Mouse (Mus musculus) G1E (cell line): ENCODE data around the gene Cpeb4. TPM values are rescaled to one million over a fixed set of nuclear protein-coding genes. Genes with fewer than 3 reads are reported as not detected.

Experiments
- ATAC-seq: 2 replicates; pipeline ENCODE4 v1.8.0; 2016; ENCODE audit warnings: mild to moderate bottlenecking; ENCODE audit not compliant: insufficient number of reproducible peaks, poor library complexity, low FRiP score, severe bottlenecking; ENCODE audit errors: extremely low read depth
- DNase-seq: peaks from one replicate; pipeline ENCODE4 v3.0.0; 2012; ENCODE audit warnings: low spot score
- H3K27me3 ChIP-seq: 2 replicates; pipeline ENCODE4 v1.6.1; 2012; ENCODE audit warnings: mild to moderate bottlenecking, low read length, inconsistent platforms; ENCODE audit not compliant: insufficient read depth
- H3K36me3 ChIP-seq: replicated peaks from 2 replicates; pipeline ENCODE3; 2012; ENCODE audit warnings: mild to moderate bottlenecking, inconsistent platforms
- H3K4me1 ChIP-seq: 2 replicates; pipeline ENCODE4 v1.6.1; 2012; ENCODE audit warnings: low read depth, low read length, inconsistent platforms, mixed read lengths; ENCODE audit not compliant: insufficient read depth
- H3K4me3 ChIP-seq: 2 replicates; pipeline ENCODE4 v1.5.1; 2012; ENCODE audit warnings: low read depth, mild to moderate bottlenecking, inconsistent platforms, low read length, moderate library complexity, mixed read lengths
- H3K9me3 ChIP-seq: replicated peaks from 2 replicates; pipeline ENCODE4 v1.6.1; 2012; ENCODE audit warnings: inconsistent platforms
- CTCF ChIP-seq: IDR thresholded peaks from 2 replicates; pipeline ENCODE4 v1.5.1; 2012; ENCODE audit warnings: low read depth, low read length, inconsistent platforms, mixed read lengths
- GATA1 ChIP-seq: IDR thresholded peaks from 2 replicates; pipeline ENCODE4 v1.6.1; 2012; ENCODE audit warnings: borderline replicate concordance, low read length, inconsistent platforms, mixed read lengths
- GATA2 ChIP-seq: IDR thresholded peaks from 2 replicates; pipeline ENCODE4 v1.6.1; 2012; ENCODE audit warnings: low read depth, low read length, inconsistent platforms, borderline replicate concordance
- POLR2AphosphoS5 ChIP-seq: IDR thresholded peaks from 2 replicates; pipeline ENCODE4 v1.6.1; 2012; ENCODE audit warnings: low read depth, low read length, inconsistent platforms; ENCODE audit not compliant: insufficient replicate concordance
- TAL1 ChIP-seq: conservative IDR thresholded peaks from 2 replicates; pipeline ENCODE4 v1.6.1; 2012; ENCODE audit warnings: low read depth, low read length, inconsistent platforms, mixed read lengths
- polyA plus RNA-seq: library from polyadenylated mRNA; stranded (reverse); fragments of >175 nt; gene quantifications from 2 replicates; pipeline ENCODE4 v1.2.3, GENCODE M21; 2012
- total RNA-seq, 2 experiments: library from RNA; stranded (forward) in 1 of 2; stranded (reverse) in 1 of 2; fragments of 200-1000 nt in 1 of 2; fragments of >200 nt in 1 of 2; fragmentation: Nextera tagmentation in 1 of 2; gene quantifications; 2 replicates each; pipeline ENCODE4 v1.2.3; 2014 to 2017

The Cpeb4 gene
- total and polyA plus RNA-seq, 3 experiments = 5.6 to 84.2 (median 30.4) TPM

DNA sequence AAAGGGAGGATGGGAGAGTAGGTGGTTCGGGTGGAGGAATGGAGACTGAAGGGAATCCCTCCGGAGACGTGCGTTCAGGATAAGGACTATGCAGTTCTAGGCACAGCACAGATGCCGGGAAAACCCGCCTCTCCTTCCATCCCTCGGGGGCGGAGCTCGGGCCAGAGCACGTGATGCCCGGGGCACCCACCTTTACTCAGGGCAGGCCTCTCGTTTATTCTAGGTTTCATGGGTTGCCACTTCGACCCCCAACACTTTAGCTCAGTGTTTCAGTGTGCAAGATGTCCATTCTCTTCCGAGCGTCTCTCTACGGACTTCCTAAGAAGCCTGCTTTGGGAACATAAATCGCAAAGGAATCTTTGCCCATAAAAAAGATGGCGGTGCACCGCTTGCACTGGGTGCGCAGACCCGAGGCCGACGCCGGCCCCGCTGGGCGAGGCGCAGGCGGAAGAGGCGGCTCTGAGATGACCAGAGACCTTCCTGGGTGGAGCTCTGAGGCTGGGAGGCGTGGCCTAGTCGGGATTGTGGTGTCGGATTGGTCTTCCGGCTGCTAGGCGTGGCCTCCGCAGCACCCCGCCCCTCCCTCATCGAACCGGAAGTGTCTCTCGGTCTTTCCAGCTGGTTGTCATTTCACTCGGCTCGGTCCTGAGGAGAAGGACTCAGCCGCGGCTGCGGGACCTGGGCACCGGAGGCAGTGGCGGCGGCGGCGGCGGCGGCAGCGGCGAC lies 1.6 kb upstream of the Cpeb4 start:
- peak overlapping the region; percentile 77 for H3K4me3 ChIP-seq
- peaks cover 41% of the 10 kb centered on the region for H3K4me1 ChIP-seq
- peak; percentile 95 for DNase-seq
- H3K36me3 ChIP-seq = peaks cover 6% of the 10 kb centered on the region
- H3K27me3 ChIP-seq = no peaks in the 10 kb centered on the region
- H3K9me3 ChIP-seq = no peaks in the 10 kb centered on the region
- TF ChIP-seq POLR2AphosphoS5 = no peak
- no peak for TF ChIP-seq TAL1
- TF ChIP-seq GATA2 = no peak
- no peak for TF ChIP-seq CTCF
- no peak for TF ChIP-seq GATA1
- ATAC-seq = peak; percentile 97

- Histone ChIP-seq H3K4me3 (peak overlapping the region; percentile 77), H3K9me3 (no peaks in the 10 kb centered on the region), H3K27me3 (no peaks in the 10 kb centered on the region), H3K4me1 (peaks cover 36% of the 10 kb centered on the region), H3K36me3 (peaks cover 6% of the 10 kb centered on the region)
- DNase-seq = peak; percentile 38
- no peak for TF ChIP-seq CTCF
- TF ChIP-seq TAL1 = no peak
- no peak for TF ChIP-seq GATA1
- TF ChIP-seq GATA2 = no peak
- TF ChIP-seq POLR2AphosphoS5 = no peak
- no peak for ATAC-seq
Observed at GRCm38 (mm10) chr11:31871135-31871541, 873 bp upstream of the Cpeb4 start.

GRCm38 (mm10) chr11:31872546-31873261 lies 693 bp downstream of the Cpeb4 start:
- H3K4me1 ChIP-seq = peaks cover 38% of the 10 kb centered on the region
- DNase-seq = no peak
- no peaks in the 10 kb centered on the region for H3K27me3 ChIP-seq
- no peaks in the 10 kb centered on the region for H3K9me3 ChIP-seq
- peaks cover 6% of the 10 kb centered on the region for H3K36me3 ChIP-seq
- no peak for ATAC-seq
- TF ChIP-seq GATA1 = no peak
- peak overlapping the region; percentile 70 for H3K4me3 ChIP-seq

DNA sequence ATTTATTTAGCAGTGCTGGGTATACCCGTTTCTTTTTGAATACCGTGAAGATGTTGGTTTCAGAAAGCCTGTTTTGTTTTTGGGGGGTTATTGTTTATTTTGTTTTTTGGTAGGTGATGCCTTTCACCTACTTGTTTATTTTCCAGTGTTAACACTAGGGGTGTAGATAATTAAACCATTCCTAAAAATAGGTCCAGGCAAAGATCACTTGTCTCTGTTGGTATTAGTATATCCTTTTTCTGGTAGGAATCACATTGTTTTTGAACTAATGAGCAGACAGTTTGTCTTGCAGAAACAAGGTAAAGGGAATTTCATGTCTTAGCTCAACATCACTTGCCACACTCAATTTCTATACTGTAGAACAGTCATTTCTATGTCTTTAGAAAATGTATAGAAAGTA lies 2.1 kb downstream of the Cpeb4 start:
- no peak for ATAC-seq
- Histone ChIP-seq H3K4me1 (peaks cover 26% of the 10 kb centered on the region), H3K36me3 (peaks cover 8% of the 10 kb centered on the region), H3K4me3 (peak overlapping the region; percentile 31; the same call in 1 of the 2 replicates), H3K27me3 (no peaks in the 10 kb centered on the region), H3K9me3 (no peaks in the 10 kb centered on the region)
- DNase-seq = no peak
- TF ChIP-seq POLR2AphosphoS5 = no peak
- no peak for TF ChIP-seq GATA1
- no peak for TF ChIP-seq TAL1

- Histone ChIP-seq H3K9me3 (no peaks in the 10 kb centered on the region), H3K36me3 (peaks cover 20% of the 10 kb centered on the region), H3K4me3 (no peak overlapping the region), H3K27me3 (no peaks in the 10 kb centered on the region), H3K4me1 (peaks cover 17% of the 10 kb centered on the region; the same call in 1 of the 2 replicates)
- DNase-seq = no peak
- no peak for TF ChIP-seq GATA1
- no peak for TF ChIP-seq POLR2AphosphoS5
- no peak for ATAC-seq
Observed at GRCm38 (mm10) chr11:31883671-31884070, 11.7 kb downstream of the Cpeb4 start.

DNA sequence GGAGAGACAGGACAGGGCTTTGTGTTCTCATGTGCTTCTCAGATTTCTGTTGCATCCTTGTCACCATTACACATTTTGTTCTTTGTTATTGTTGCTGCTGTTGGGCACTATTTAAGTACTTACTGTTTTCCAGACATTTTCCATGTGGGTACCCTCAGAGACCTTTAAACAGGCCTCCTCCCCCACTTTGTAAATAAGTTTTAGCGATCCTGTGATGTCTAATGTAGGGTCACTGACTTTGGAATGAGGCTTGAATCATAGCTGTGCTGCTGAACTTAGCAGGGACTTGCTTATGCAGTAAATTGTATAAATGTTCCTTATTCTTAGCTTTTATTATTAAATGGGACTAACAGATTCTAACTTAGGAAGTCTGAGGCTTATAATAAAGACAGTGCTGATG lies 13.8 kb downstream of the Cpeb4 start:
- TF ChIP-seq GATA2 = no peak
- TF ChIP-seq GATA1 = no peak
- TF ChIP-seq CTCF = no peak
- no peak for TF ChIP-seq TAL1
- no peak for TF ChIP-seq POLR2AphosphoS5
- DNase-seq (no peak), ATAC-seq (no peak)
- Histone ChIP-seq H3K4me3 (no peak overlapping the region), H3K27me3 (no peaks in the 10 kb centered on the region), H3K36me3 (peaks cover 29% of the 10 kb centered on the region), H3K4me1 (peaks cover 17% of the 10 kb centered on the region; the same call in 1 of the 2 replicates), H3K9me3 (no peaks in the 10 kb centered on the region)
